Mouse (Mus musculus) brain, embryonic 18.5 days (tissue): ENCODE data around the gene Rab3b.
"Not testable (repeated sequence)": the region's sequence is repeated elsewhere in the genome, so short reads cannot be mapped to it uniquely, and the experiment has no call there.

ENCODE experiments used
- DNase-seq: peaks from one replicate; pipeline ENCODE4 v3.0.0-alpha.2; 2012; ENCODE audit warnings: low read depth, low spot score

Rab3b gene

GRCm38 (mm10) chr4:108890876-108891275, 12.0 kb downstream of the Rab3b start:
- DNase-seq = no peak

GRCm38 (mm10) chr4:108900421-108900820, 21.6 kb downstream of the Rab3b start:
- DNase-seq = no peak

DNA sequence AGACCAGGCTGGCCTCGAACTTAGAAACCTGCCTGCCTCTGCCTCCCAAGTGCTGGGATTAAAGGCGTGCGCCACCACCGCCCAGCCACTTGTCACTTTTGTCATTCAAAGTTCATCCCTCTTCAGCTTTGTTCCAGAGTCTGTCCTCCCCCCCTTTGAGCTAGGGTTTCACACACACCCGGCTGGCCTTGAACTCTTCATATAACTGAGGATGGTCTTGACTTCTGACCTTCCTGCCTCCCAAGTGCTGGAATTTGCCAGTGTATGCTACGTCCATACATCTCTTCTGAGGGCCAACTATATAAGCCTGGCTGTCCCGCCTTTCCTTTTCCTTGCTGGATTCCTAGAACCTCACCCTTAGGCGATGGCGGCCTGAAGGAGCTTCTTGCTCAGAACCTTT, 24.0 kb downstream of the Rab3b start:
- DNase-seq = no peak

GRCm38 (mm10) chr4:108903346-108903745, 24.5 kb downstream of the Rab3b start:
- DNase-seq = no peak

- no peak for DNase-seq
Observed at GRCm38 (mm10) chr4:108904076-108904475, 25.2 kb downstream of the Rab3b start.

- DNase-seq = no peak
Observed at GRCm38 (mm10) chr4:108904790-108905189, 25.9 kb downstream of the Rab3b start.

GRCm38 (mm10) chr4:108905859-108906258, 27.0 kb downstream of the Rab3b start:
- DNase-seq = no peak

DNA sequence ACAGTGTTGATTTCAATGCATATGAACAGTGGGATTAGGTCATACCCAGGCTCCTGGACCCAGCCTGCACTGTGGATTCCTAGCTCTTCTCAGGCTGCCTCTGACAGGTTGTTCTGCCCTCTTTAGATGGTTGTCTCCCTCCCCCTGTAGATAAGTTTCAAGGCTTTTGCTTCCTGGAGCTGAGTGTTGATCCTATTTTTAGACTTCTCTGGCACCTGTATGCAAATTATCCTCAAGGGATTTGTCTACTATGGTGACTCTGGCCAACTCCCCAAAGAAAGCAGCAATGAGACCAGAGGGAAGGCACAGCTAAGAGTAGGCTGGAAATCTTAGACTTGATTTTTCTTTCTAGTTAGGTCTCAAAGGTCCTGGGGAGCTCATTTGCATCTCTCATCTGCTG, 28.6 kb downstream of the Rab3b start:
- no peak for DNase-seq

GRCm38 (mm10) chr4:108909872-108910425, 31.1 kb downstream of the Rab3b start:
- DNase-seq = no peak

GRCm38 (mm10) chr4:108911866-108912265, 33.0 kb downstream of the Rab3b start:
- DNase-seq = no peak

DNA sequence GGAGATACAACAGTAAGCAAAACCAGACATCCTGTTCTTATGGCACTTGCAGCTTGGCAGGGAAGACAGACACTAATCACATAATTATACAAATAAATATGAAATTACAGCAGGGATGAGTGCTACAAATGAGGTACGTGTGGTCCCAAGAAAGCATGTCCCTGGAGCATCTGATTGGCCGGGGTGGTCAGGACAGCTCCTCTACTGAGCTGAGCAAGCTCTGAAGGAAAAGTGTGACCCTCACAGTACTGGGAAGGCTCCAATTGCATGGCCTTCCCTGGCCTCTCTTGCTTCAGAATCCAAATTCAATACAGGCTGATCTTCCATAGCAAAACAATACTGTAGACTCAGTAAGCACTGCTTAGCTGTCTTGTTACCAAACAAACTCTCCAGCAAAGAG, 34.3 kb downstream of the Rab3b start:
- DNase-seq = no peak

GRCm38 (mm10) chr4:108914391-108914790, 35.5 kb downstream of the Rab3b start:
- no peak for DNase-seq

GRCm38 (mm10) chr4:108915101-108915500, 36.2 kb downstream of the Rab3b start:
- no peak for DNase-seq

- no peak for DNase-seq
Observed at GRCm38 (mm10) chr4:108917654-108918053, 38.8 kb downstream of the Rab3b start.

- not testable (repeated sequence) for DNase-seq
Observed at GRCm38 (mm10) chr4:108927945-108928344, 49.1 kb downstream of the Rab3b start.

DNA sequence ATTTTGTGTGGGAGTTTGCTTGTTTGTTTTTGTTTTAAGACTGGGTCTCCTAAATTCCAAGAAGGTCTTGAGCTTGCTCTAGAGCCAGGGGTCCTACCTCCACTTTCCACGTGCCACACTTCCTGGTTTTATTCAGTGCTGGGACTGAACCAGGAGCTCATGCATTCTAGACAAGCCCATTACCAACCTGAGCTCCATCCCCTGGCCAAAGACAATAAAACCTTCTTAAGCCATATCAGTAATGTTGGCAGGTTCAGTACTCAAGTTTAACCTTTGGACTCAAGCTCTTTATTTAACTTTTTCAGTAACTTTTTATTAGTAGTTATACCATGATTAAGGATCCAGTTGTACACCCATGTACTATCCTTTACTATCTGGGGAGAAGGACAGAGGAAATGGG, 54.3 kb downstream of the Rab3b start:
- DNase-seq = no peak

DNA sequence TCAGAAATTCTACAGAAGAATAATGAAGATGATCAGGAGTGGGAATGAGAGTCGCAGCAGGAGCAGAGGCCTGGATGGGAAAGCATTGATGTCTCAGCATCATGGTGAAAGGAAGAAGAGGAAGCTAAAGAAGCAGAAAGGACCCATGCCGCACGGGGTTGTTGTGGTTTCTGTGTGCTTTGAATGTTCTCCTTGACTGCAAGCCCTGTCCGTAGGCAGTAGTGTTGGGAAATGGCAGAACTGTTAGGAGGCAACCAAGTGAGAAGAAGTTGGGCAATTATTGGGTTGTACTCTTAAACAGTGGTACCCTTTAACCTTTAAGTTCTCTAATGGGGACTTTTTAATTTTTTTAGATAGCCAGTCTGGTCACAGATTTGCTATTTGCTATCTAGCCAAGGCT, 56.0 kb downstream of the Rab3b start:
- no peak for DNase-seq

DNA sequence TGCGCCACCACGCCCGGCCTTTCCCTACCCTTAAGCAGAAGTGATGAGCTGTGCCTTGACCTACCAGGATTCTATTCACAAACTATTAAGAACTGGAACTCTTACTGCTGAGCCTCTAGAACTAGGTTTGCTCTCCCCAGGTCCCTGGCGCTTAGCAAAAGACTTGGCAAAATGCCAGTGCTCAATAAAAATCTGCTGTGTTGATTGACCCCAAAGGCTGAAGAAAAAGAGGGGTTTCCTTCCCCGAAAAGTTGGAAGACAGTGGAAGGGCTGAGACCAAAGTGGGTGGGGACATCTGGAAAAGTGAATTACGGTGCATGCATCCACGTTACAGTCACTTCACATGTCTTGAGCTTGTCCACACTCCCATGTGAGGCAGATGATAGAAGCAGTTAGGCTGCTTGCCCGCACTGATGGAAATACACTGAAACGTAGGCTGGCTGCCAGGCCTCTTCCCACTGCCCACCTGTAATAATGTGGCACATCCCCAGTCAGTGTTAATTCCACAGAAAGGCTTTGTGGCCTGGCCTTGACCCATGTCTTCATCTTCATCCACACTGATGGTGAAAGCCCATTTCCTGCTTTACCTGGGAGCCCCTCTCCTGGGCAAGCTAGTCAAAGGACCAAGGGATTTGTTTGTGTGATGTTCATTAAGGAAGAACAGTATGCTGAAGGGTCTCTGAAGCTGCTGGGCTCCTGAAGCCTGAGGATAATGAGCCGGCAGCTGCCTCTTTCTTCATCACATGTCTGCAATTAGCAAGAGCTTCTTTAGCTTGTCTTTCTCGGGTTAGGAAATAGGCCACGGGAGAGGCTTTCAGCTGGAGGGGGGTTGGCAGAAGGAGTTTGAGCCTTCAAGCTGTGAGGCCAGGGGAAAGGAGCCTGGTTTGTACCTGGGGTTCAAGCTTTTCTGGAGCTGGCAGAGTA, 59.2 kb downstream of the Rab3b start:
- DNase-seq = no peak

- no peak for DNase-seq
Observed at GRCm38 (mm10) chr4:108940681-108941473, 62.0 kb downstream of the Rab3b start.

DNA sequence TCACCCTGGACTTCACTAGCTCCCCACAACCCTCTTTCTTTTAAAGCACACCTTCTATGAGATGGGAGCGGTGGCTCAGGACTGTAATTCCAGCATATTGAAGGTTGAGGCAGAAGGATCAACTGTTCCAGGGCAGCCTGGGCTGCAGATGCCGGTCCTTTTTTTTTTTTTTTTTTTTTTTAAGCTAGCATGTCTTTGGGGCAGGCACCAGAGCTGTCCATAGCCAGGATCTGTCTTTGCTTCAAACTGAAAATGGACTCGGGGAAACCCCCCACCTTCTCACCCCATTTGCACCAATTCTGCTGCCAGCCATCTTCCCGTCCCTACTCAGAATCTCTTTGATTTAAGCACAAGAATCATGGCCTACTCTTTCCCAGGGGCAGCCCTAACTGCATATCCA, 63.3 kb downstream of the Rab3b start:
- DNase-seq = no peak

- DNase-seq = no peak
Observed at GRCm38 (mm10) chr4:108942986-108943720, 64.3 kb downstream of the Rab3b start.

GRCm38 (mm10) chr4:108949168-108949567, 70.3 kb downstream of the Rab3b start:
- DNase-seq = no peak
